Mouse (Mus musculus): ENCODE data around the gene Arhgef2. TPM values are rescaled to one million over a fixed set of nuclear protein-coding genes. Genes with fewer than 3 reads are reported as not detected.
A peak's percentile ranks its signal among the peaks of the same experiment; 100 is the strongest.

Arhgef2 gene
- total RNA-seq, 2 experiments from 2014 or later, result 24.6 to 25.3 TPM

DNA sequence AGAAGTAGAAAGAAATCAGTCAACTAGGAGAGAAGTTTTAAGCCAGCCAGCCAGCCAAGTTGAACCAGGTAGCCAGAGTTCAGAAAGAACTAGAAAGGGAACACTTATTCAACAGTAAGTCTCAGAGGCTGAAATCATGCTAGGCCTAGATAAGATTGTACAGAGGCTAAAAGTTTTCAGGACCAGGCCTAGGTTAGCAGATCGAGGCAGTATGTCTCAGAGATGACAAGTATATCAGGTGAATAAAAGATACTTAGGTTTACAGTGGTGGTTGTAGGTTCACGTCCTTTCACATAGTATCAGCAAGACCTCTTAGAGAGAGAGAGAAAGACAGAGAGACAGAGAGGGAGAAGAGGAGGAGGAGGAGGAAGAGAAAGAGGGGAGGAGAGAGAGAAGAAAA is 78.0 kb downstream of the Arhgef2 start:
- no peak for DNase-seq

DNA sequence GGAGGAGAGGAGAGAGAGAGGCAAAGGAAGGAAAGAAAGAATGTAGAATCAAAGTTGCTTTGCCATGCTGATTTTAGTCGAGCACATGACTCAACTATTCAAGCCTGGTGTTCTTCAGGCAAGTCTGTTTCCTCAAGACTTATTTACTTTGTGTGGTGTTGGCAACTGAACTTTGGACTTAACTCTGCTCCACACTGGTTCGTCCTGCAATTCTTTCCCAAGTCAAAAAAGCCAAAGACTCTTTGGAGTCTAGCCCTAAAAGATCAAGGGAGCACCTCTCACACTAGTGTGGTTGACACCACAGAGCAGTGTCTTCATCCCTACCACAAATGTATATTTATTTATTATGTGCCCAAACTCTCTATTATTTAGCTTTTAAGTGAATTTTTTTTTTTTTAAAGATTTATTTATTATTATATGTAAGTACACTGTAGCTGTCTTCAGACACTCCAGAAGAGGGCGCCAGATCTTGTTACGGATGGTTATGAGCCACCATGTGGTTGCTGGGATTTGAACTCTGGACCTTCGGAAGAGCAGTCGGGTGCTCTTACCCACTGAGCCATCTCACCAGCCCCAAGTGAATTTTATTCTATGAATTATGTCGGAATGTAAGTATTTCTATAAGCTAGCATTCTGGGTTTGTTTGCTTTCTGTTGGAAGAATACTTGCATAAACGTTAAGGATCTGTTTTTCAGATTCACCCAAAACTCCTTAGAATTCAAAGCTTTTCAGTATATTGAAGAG is 78.6 kb downstream of the Arhgef2 start:
- DNase-seq, result no peak

DNA sequence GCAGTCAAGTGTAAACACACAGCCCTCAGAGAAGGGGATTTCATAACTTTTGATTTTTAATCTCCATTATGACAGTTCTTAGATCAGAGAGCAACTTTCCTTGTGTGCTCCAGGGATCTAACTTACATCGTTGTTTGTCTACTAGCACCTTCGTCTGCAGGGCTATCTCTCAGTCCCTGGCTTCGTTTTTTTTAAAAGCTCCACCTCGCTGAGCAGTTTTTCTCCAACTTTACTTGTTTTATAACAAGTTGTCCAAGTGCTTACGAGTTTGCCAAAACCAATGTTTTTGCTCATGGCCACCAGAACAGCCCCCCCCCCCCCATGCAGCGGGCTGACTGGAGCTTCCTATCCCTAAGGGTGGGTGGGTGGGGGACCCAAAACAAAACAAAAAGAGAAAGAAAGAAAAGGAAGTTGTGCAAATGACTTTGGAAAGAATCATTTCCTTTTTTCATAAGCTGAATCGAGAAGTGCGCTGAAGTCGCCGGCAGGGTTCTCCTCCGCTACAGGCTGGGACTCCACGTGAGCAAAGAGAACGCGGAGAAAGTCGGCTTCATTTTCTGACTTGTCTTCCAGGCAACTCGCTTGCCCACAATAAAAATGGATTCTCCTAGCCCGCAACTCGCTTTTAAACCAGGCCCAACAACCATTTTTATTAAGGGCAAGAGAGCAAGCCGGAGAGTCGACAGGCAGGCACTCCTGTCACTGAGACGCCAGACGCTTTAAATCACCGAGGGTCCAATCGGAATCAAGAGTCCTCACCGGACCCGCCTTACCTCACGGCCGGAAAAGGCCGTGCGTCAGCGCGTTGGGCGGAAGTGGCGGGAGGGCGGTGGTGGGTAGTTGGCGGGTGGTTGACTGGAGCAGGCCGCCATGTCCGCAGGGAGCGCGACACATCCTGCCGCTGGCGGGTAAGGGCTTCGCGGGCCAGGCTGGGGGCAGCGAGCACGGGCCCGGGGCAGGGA is 79.5 kb downstream of the Arhgef2 start, which contains the start of gene Khdc4:
TSS of gene Khdc4 (plus strand) at position 824 of the 962 bp plus-strand sequence.
- peak; percentile 97 for DNase-seq

DNA sequence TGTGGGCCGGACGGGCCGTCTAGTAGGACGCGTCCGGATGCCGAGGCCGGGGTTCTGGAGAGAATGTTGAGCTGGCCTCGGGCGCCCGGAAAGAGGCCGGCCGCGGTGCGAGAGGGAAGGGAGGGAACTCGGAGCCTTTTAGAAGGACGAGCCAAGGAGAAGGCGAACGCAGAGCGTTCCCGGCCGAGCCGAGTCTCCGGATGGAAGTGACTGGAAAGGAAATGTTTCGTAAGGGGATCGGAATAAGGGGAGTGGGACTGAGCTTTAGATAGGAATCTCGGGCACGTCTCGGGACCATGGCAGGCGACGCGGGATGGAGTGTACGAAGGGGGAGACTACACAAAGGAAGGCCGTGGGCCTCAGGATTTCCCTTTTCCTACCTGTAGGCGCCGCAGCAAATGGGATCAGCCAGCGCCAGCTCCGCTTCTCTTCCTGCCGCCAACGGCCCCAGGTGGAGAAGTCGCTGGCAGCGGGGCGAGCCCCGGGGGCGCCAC is 80.2 kb downstream of the Arhgef2 start:
- peak; percentile 52 to 66 for DNase-seq

DNA sequence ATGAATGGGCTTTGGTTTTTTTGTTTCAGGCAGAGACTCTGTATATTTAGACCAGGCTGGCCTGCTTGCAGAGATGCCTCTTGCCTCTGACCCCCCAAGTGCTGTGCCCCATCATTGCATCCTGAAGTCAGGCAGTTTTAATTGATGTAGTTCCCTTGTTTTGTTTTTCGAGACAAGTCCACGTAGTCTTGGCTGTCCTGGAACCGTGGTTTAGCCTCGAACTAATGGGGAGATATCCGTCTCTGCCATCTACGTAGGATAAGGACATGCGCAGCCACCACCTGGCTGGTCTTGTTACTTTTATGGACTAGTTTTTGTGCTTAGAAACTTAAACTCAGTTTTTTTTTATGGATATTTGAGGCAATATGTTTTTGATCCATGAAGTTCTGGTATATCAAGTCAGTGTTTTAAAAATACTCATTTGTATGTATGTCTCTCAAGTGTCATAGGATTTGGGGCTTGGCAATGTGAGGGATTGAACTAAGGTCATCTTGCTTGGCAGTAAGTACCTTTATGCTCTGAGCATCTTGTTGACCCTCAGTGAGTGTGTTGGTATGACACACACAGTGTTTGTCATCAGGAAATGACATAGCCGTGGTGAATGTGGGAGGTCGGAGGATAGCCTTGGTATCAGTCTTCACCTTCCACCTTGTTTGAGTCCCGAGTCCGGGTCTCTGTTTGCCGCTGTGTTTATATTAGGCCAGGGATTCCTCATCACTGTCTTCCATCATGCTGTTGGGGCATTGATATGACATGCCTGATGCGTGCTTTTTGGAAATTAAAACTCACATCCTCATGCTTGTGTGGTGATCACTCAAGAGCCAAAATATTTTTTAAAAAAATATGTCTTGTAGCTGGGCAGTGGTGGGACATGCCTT is 81.2 kb downstream of the Arhgef2 start:
- DNase-seq, result peak; percentile 19 to 23

DNA sequence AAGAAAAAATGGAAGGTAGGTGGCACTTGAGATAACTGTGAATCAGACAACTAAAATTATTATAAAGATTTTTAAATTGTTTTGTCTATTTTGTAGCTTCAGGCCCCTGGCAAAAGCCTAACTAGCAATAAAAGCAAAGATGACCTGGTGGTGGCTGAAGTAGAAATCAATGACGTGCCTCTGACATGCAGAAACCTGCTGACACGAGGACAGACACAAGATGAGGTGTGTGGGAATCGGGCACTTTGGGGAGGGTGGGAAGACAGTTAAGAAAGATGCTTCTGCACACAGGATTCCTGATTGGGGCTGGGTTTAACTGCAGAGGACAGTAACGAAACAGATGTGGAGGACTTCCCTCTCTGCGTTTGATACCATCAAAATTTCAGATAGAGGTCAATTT is 83.3 kb downstream of the Arhgef2 start:
- no peak for DNase-seq

DNA sequence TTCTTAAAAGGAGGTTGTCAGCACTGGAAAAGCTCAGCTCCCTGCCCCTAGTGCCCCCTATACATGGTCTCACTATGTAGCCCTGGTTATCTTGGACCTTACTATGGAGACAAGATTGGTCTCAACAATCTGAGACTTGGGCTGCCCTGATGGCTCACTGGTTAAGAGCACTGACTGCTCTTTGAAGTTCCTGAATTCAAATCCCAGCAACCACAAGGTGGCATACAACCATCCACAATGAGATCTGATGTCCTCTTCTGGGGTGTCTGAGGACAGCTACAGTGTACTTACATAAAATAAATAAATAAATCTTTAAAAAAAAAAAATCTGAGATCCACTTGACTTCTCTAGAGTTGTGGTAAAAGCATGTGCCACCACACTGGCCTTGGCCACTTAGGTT is 89.8 kb downstream of the Arhgef2 start:
- no peak for DNase-seq

Other genes with a start within 250 kb of the Arhgef2 start
- 1 to 10 TPM in 1 of 2 experiments, under 1 TPM in 1; 0.96 to 1.5 TPM for gene Paqr6, start 241.4 kb upstream of the Arhgef2 start, total RNA-seq (2021)
- gene Bglap3, start 233.2 kb upstream of the Arhgef2 start, total RNA-seq (2021), result under 1 TPM in 1 of 2 experiments, not detected in 1; 0.76 TPM
- not detected for gene Bglap2, start 227.3 kb upstream of the Arhgef2 start, total RNA-seq (2021)
- 1 to 10 TPM in 1 of 2 experiments, under 1 TPM in 1; 0.99 to 1.9 TPM for gene Bglap, start 221.5 kb upstream of the Arhgef2 start, total RNA-seq (2021)
- gene Pmf1, start 195.6 kb upstream of the Arhgef2 start, total RNA-seq (2021), result 10 to 100 TPM; 29.4 to 43.1 TPM
- gene Slc25a44, start 180.8 kb upstream of the Arhgef2 start, total RNA-seq (2021), result 10 to 100 TPM; 47.2 to 48.1 TPM
- 10 to 100 TPM in 1 of 2 experiments, 1 to 10 TPM in 1; 8.9 to 12.6 TPM for gene Sema4a, start 144.8 kb upstream of the Arhgef2 start, total RNA-seq (2021)
- gene Lmna, start 96.0 kb upstream of the Arhgef2 start, total RNA-seq (2021), result 100 to 1,000 TPM; 109 to 141 TPM
- gene Mex3a, start 73.6 kb upstream of the Arhgef2 start, total RNA-seq (2021), result 1 to 10 TPM; 3.1 to 4.3 TPM
- gene Rab25, start 57.7 kb upstream of the Arhgef2 start, total RNA-seq (2021), result not detected
- gene Lamtor2, start 52.9 kb upstream of the Arhgef2 start, total RNA-seq (2021), result 100 to 1,000 TPM; 142 to 148 TPM
- 10 to 100 TPM; 73.3 to 74.2 TPM for gene Ubqln4, start 52.2 kb upstream of the Arhgef2 start, total RNA-seq (2021)
- 100 to 1,000 TPM; 207 to 252 TPM for gene Ssr2, start 30.1 kb upstream of the Arhgef2 start, total RNA-seq (2021)
- gene Rxfp4, start 47.2 kb downstream of the Arhgef2 start, total RNA-seq (2021), result not detected
- 10 to 100 TPM; 46.5 to 64.3 TPM for gene Khdc4, start 79.8 kb downstream of the Arhgef2 start, total RNA-seq (2021)
- gene Rit1, start 110.9 kb downstream of the Arhgef2 start, total RNA-seq (2021), result 10 to 100 TPM; 49.9 to 58.4 TPM
- 1 to 10 TPM; 6.0 to 9.4 TPM for gene Syt11, start 169.2 kb downstream of the Arhgef2 start, total RNA-seq (2021)
- 10 to 100 TPM; 27.2 to 30.1 TPM for gene Gon4l, start 229.3 kb downstream of the Arhgef2 start, total RNA-seq (2021)